Mouse (Mus musculus): ENCODE measurements around the gene Spo11.

GRCm38 (mm10) chr2:173037827-173038607, 60.5 kb downstream of the Spo11 start:
- TF ChIP-seq CTCF (IDR thresholded peaks at IDR 0.05; ENCODE audit: control insufficient read depth, insufficient read depth, insufficient replicate concordance, low read depth, low read length): no peak
- no peak for TF ChIP-seq POLR2A (IDR thresholded peaks at IDR 0.05; ENCODE audit: control insufficient read depth, low read depth, low read length)

Data from testis, adult 2 months (tissue).